Mouse (Mus musculus) hindbrain, postnatal 0 days (tissue): ENCODE measurements around the gene Fads2. TPM values are rescaled to one million over a fixed set of nuclear protein-coding genes. Genes with fewer than 3 reads are reported as not detected.

ENCODE experiments used
- ATAC-seq: fragments of 200-750 bp; cut with Nextera tagmentation; 2 replicates; pipeline ENCODE4 v1.8.0; 2017; ENCODE audit warnings: mild to moderate bottlenecking, moderate TSS enrichment, moderate library complexity
- DNase-seq: peaks from one replicate; pipeline ENCODE4 v3.0.0-alpha.2; 2015; ENCODE audit warnings: low spot score
- H3K27ac ChIP-seq: fragments of 300-500 bp; sonication (generic); 2 replicates; pipeline ENCODE4 v1.5.1; 2014; ENCODE audit warnings: mild to moderate bottlenecking
- H3K27me3 ChIP-seq: fragments of 300-500 bp; sonication (generic); 2 replicates; pipeline ENCODE4 v1.6.1; 2014; ENCODE audit warnings: low read length, mixed read lengths; ENCODE audit not compliant: insufficient read depth
- H3K36me3 ChIP-seq: fragments of 300-500 bp; sonication (generic); 2 replicates; pipeline ENCODE4 v1.6.1; 2014; ENCODE audit warnings: low read length, mixed read lengths; ENCODE audit not compliant: insufficient read depth
- H3K4me1 ChIP-seq: fragments of 300-500 bp; sonication (generic); 2 replicates; pipeline ENCODE4 v1.6.1; 2014; ENCODE audit warnings: antibody characterized with exemption, low read length, mixed read lengths; ENCODE audit not compliant: insufficient read depth
- H3K4me2 ChIP-seq: fragments of 300-500 bp; sonication (generic); 2 replicates; pipeline ENCODE4 v1.6.1; 2014; ENCODE audit warnings: low read depth, mild to moderate bottlenecking, low read length, moderate library complexity, mixed read lengths
- H3K4me3 ChIP-seq: fragments of 300-500 bp; sonication (generic); 2 replicates; pipeline ENCODE4 v1.5.1; 2014; ENCODE audit warnings: low read length
- H3K9ac ChIP-seq: fragments of 300-500 bp; sonication (generic); replicated peaks from 2 replicates; pipeline ENCODE4 v1.6.1; 2014; ENCODE audit warnings: mild to moderate bottlenecking, low read length, moderate library complexity, mixed read lengths
- H3K9me3 ChIP-seq: fragments of 300-500 bp; sonication (generic); 2 replicates; pipeline ENCODE4 v1.6.1; 2016; ENCODE audit warnings: low read length, mixed read lengths
- CTCF ChIP-seq: IDR thresholded peaks from 2 replicates; pipeline ENCODE4 v1.5.1; 2016; ENCODE audit warnings: antibody characterized with exemption, control low read depth, low read depth
- WGBS: fragments of 180-500 bp; shearing (Covaris S2); extraction: QIAGEN DNeasy Blood & Tissue Kit; methylation state at CpG from one replicate; pipeline ENCODE4 v1.1.7; 2014; 5-methylcytosine and 5-hydroxymethylcytosine counted together
- polyA plus RNA-seq: library from polyadenylated mRNA; unstranded; fragments of >200 nt; fragmentation: Nextera tagmentation; extraction: Ambion mirVana; gene quantifications from 2 replicates; pipeline ENCODE4 v1.2.1, GENCODE M21; 2015
- total RNA-seq: library from RNA; depleted of rRNA; stranded (reverse); fragments of >200 nt; gene quantifications from 2 replicates; pipeline ENCODE4 v1.2.3, GENCODE M21; 2014; rRNA removed

Gene Fads2
- total RNA-seq (318 and 330 TPM in 2 replicates), polyA plus RNA-seq (260 and 272 TPM in 2 replicates)

GRCm38 (mm10) chr19:10101341-10102053, at the start of gene Fads2:
Gene Fads2, minus strand, starts transcription at chr19:10101746.
- Histone ChIP-seq H3K9ac (peak within 1 kb of the TSS; percentile 62), H3K4me1 (peaks cover 22% of the 10 kb centered on the region), H3K4me3 (peak within 1 kb of the TSS; percentile 55), H3K27me3 (no peaks in the 10 kb centered on the region), H3K27ac (peak within 1 kb of the TSS; percentile 92), H3K9me3 (no peaks in the 10 kb centered on the region), H3K36me3 (no peaks in the 10 kb centered on the region), H3K4me2 (peak within 1 kb of the TSS; percentile 79)
- DNase-seq (peak; percentile 97), ATAC-seq (peak; percentile 96)
- WGBS, result 1% methylated on average over 52 of the region's 57 CpGs
- peak; percentile 46; the same call in 1 of the 2 replicates for TF ChIP-seq CTCF

GRCm38 (mm10) chr19:10149189-10149588, 47.6 kb upstream of the Fads2 start:
- H3K4me3 ChIP-seq, result no peak overlapping the region
- WGBS, result 74% methylated on average over 3 of the region's 3 CpGs
- no peak for ATAC-seq

GRCm38 (mm10) chr19:10148555-10148954, 47.0 kb upstream of the Fads2 start:
- H3K27ac ChIP-seq, result no peak overlapping the region
- no peaks in the 10 kb centered on the region for H3K27me3 ChIP-seq
- H3K4me2 ChIP-seq, result no peak overlapping the region
- H3K9me3 ChIP-seq, result 0 out of 2 replicates have a peak, but pooled peaks cover 7% of the 10 kb centered on the region
- no peak overlapping the region for H3K9ac ChIP-seq
- no peaks in the 10 kb centered on the region for H3K36me3 ChIP-seq
- TF ChIP-seq CTCF, result no peak
- WGBS, result 72% methylated on average over 6 of the region's 6 CpGs
- no peak overlapping the region for H3K4me3 ChIP-seq
- no peak for DNase-seq
- ATAC-seq, result no peak
- no peaks in the 10 kb centered on the region for H3K4me1 ChIP-seq

More at GRCm38 (mm10) chr19:10149189-10149588, 47.6 kb upstream of the Fads2 start:
- Histone ChIP-seq H3K9ac (no peak overlapping the region), H3K27me3 (no peaks in the 10 kb centered on the region), H3K4me2 (no peak overlapping the region), H3K4me1 (no peaks in the 10 kb centered on the region), H3K9me3 (0 out of 2 replicates have a peak, but pooled peaks cover 8% of the 10 kb centered on the region), H3K36me3 (no peaks in the 10 kb centered on the region), H3K27ac (no peak overlapping the region)
- no peak for TF ChIP-seq CTCF
- no peak for DNase-seq

- Histone ChIP-seq H3K4me1 (no peaks in the 10 kb centered on the region), H3K36me3 (no peaks in the 10 kb centered on the region), H3K4me2 (no peak overlapping the region), H3K4me3 (no peak overlapping the region), H3K9ac (no peak overlapping the region), H3K27ac (no peak overlapping the region), H3K9me3 (no peaks in the 10 kb centered on the region), H3K27me3 (no peaks in the 10 kb centered on the region)
- DNase-seq, result no peak
- TF ChIP-seq CTCF, result no peak
- ATAC-seq, result no peak
- 67% methylated on average over 4 of the region's 4 CpGs for WGBS
These were observed 42.9 kb upstream of the Fads2 start for GRCm38 (mm10) chr19:10144464-10144863.

GRCm38 (mm10) chr19:10143667-10144066, 42.1 kb upstream of the Fads2 start:
- Histone ChIP-seq H3K36me3 (no peaks in the 10 kb centered on the region), H3K4me3 (no peak overlapping the region), H3K9me3 (no peaks in the 10 kb centered on the region), H3K4me1 (no peaks in the 10 kb centered on the region), H3K9ac (no peak overlapping the region), H3K27ac (no peak overlapping the region), H3K4me2 (no peak overlapping the region), H3K27me3 (no peaks in the 10 kb centered on the region)
- no peak for TF ChIP-seq CTCF
- ATAC-seq, result no peak
- no peak for DNase-seq
- WGBS, result 15% methylated on average over 2 of the region's 2 CpGs

GRCm38 (mm10) chr19:10139736-10140135, 38.2 kb upstream of the Fads2 start:
- Histone ChIP-seq H3K36me3 (no peaks in the 10 kb centered on the region), H3K4me2 (no peak overlapping the region), H3K9ac (no peak overlapping the region), H3K4me3 (no peak overlapping the region), H3K9me3 (no peaks in the 10 kb centered on the region), H3K27ac (no peak overlapping the region), H3K4me1 (no peaks in the 10 kb centered on the region; the same call in 1 of the 2 replicates), H3K27me3 (no peaks in the 10 kb centered on the region)
- ATAC-seq (no peak), DNase-seq (no peak)
- no peak for TF ChIP-seq CTCF
- 84% methylated on average over 6 of the region's 6 CpGs for WGBS

- H3K4me1 ChIP-seq, result no peaks in the 10 kb centered on the region; the same call in 1 of the 2 replicates
- no peak overlapping the region for H3K27ac ChIP-seq
- H3K9ac ChIP-seq, result no peak overlapping the region
- WGBS, result 74% methylated on average over 5 of the region's 5 CpGs
- no peak for TF ChIP-seq CTCF
- no peaks in the 10 kb centered on the region for H3K9me3 ChIP-seq
- H3K4me3 ChIP-seq, result no peak overlapping the region
- ATAC-seq (no peak), DNase-seq (no peak)
- H3K27me3 ChIP-seq, result no peaks in the 10 kb centered on the region
- H3K36me3 ChIP-seq, result no peaks in the 10 kb centered on the region
- no peak overlapping the region for H3K4me2 ChIP-seq
These were observed 35.9 kb upstream of the Fads2 start for GRCm38 (mm10) chr19:10137423-10137822.
